Mouse (Mus musculus): ENCODE measurements around the gene 2410137M14Rik.

GRCm38 (mm10) chr17:36988475-36988874 lies 7.4 kb upstream of the 2410137M14Rik start:
- no peak for TF ChIP-seq CTCF (IDR thresholded peaks at IDR 0.05; ENCODE audit: low read depth)
- no peak for TF ChIP-seq EP300 (optimal IDR thresholded peaks at IDR 0.05)

Measured in stomach, postnatal 0 days (tissue).